Mouse (Mus musculus) hindbrain, postnatal 0 days (tissue): ENCODE measurements at regions not wholly inside any gene's neighbourhood (a gene's known extent, or its start where the extent isn't known, plus 50 kb on each side); places are given as distances from the start of the nearest gene placed in this dataset.

Experiments
- ATAC-seq: fragments of 200-750 bp; cut with Nextera tagmentation; 2 replicates; pipeline ENCODE4 v1.8.0; 2017; ENCODE audit warnings: mild to moderate bottlenecking, moderate TSS enrichment, moderate library complexity
- DNase-seq: peaks from one replicate; pipeline ENCODE4 v3.0.0-alpha.2; 2015; ENCODE audit warnings: low spot score
- H3K27ac ChIP-seq: fragments of 300-500 bp; sonication (generic); 2 replicates; pipeline ENCODE4 v1.5.1; 2014; ENCODE audit warnings: mild to moderate bottlenecking
- H3K27me3 ChIP-seq: fragments of 300-500 bp; sonication (generic); 2 replicates; pipeline ENCODE4 v1.6.1; 2014; ENCODE audit warnings: low read length, mixed read lengths; ENCODE audit not compliant: insufficient read depth
- H3K36me3 ChIP-seq: fragments of 300-500 bp; sonication (generic); 2 replicates; pipeline ENCODE4 v1.6.1; 2014; ENCODE audit warnings: low read length, mixed read lengths; ENCODE audit not compliant: insufficient read depth
- H3K4me1 ChIP-seq: fragments of 300-500 bp; sonication (generic); 2 replicates; pipeline ENCODE4 v1.6.1; 2014; ENCODE audit warnings: antibody characterized with exemption, low read length, mixed read lengths; ENCODE audit not compliant: insufficient read depth
- H3K4me2 ChIP-seq: fragments of 300-500 bp; sonication (generic); 2 replicates; pipeline ENCODE4 v1.6.1; 2014; ENCODE audit warnings: low read depth, mild to moderate bottlenecking, low read length, moderate library complexity, mixed read lengths
- H3K4me3 ChIP-seq: fragments of 300-500 bp; sonication (generic); 2 replicates; pipeline ENCODE4 v1.5.1; 2014; ENCODE audit warnings: low read length
- H3K9ac ChIP-seq: fragments of 300-500 bp; sonication (generic); replicated peaks from 2 replicates; pipeline ENCODE4 v1.6.1; 2014; ENCODE audit warnings: mild to moderate bottlenecking, low read length, moderate library complexity, mixed read lengths
- H3K9me3 ChIP-seq: fragments of 300-500 bp; sonication (generic); 2 replicates; pipeline ENCODE4 v1.6.1; 2016; ENCODE audit warnings: low read length, mixed read lengths
- CTCF ChIP-seq: IDR thresholded peaks from 2 replicates; pipeline ENCODE4 v1.5.1; 2016; ENCODE audit warnings: antibody characterized with exemption, control low read depth, low read depth
- WGBS: fragments of 180-500 bp; shearing (Covaris S2); extraction: QIAGEN DNeasy Blood & Tissue Kit; methylation state at CpG from one replicate; pipeline ENCODE4 v1.1.7; 2014; 5-methylcytosine and 5-hydroxymethylcytosine counted together

DNA sequence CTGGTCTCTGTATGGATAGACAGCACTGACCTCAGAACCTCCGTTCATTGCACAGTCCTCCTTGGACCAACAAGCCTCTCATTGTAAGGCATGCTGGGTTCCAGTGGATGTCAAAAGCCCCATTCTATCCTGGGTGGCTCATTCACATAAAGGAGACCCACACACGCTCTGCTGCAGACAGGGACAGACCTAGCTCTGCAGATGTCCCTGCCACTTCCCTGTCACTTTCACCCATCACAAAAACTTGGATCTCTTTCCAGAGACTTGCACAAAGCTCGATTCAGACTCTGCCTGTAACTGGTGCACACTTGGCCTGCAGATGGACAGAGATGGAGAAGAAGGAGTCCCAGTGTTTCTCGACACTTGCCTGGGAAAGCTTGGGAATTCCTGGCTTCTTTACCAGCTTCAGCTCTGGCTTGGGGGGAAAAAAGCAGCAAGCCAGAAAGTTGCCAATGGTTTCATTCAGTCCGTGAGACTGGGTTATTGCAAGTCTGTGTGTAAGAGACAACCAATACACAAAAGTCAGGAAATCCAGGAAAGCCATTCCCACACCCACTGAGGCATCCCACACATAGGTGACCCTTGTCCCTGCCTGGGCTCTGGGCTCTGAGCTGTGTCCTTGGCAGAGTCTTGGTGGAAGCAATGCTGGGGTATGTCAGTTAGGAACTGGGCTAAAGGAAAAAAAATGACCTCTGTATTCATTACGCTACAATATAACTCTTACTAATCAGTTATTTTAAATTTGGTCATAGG lies 136.1 kb upstream of the Car8 start:
- DNase-seq (peak; percentile 71), ATAC-seq (peak; percentile 92)
- peak overlapping the region; percentile 78 for H3K27ac ChIP-seq
- H3K36me3 ChIP-seq = no peaks in the 10 kb centered on the region
- H3K4me2 ChIP-seq = no peak overlapping the region
- no peak overlapping the region for H3K4me3 ChIP-seq
- H3K9ac ChIP-seq = no peak overlapping the region
- no peak for TF ChIP-seq CTCF
- no peaks in the 10 kb centered on the region for H3K9me3 ChIP-seq
- H3K27me3 ChIP-seq = no peaks in the 10 kb centered on the region
- H3K4me1 ChIP-seq = peaks cover 7% of the 10 kb centered on the region; the same call in 1 of the 2 replicates
- 64% methylated on average over 6 of the region's 6 CpGs for WGBS

DNA sequence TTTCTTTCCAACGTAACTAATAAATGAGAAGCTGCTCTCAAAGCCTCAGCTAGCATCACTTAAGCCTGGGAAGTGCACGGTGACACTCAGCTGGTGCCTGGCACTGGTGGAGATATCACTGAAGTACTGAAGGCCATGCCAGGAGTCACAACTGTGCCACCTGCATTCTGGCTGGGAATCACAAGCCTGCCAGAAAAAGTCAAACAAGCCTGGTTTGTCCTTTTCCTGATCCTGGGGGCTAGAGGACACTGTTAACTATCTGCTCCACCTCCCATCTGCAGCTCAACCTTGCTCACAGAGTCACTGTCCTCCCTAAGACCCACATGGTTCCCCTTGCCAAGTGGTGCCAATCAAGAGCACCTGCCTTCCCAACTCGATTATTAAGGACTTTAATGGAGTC lies 135.2 kb upstream of the Car8 start:
- Histone ChIP-seq H3K9me3 (no peaks in the 10 kb centered on the region), H3K36me3 (no peaks in the 10 kb centered on the region), H3K27ac (peak overlapping the region; percentile 78), H3K4me1 (peaks cover 7% of the 10 kb centered on the region; the same call in 1 of the 2 replicates), H3K27me3 (no peaks in the 10 kb centered on the region), H3K4me2 (no peak overlapping the region), H3K4me3 (no peak overlapping the region), H3K9ac (no peak overlapping the region)
- no peak for TF ChIP-seq CTCF
- peak; percentile 72 for DNase-seq
- WGBS = 39% methylated on average over 3 of the region's 3 CpGs
- ATAC-seq = peak; percentile 48

DNA sequence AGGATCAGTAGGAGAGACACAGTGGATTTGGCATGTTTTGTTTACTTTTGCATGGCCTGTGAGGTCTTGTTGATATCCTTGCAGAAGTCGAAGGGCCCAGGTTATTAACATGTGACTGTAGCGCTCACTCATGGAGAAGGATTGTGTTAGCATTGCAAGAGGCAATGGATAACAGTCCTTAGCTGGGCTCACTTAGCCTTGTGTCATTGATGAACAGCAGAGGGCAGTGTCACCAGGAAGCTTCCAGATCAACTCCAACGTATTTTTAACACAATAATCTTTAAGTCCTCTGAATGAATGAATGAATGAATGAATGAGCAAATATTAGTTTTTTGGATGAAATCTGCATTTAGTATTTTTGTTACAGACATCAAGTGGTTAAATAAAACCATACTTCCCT lies 133.2 kb upstream of the Car8 start:
- H3K9ac ChIP-seq = no peak overlapping the region
- no peak for ATAC-seq
- peak; percentile 62 for TF ChIP-seq CTCF
- H3K36me3 ChIP-seq = no peaks in the 10 kb centered on the region
- H3K4me2 ChIP-seq = no peak overlapping the region
- H3K4me3 ChIP-seq = no peak overlapping the region
- WGBS = 67% methylated on average over 3 of the region's 3 CpGs
- peak; percentile 46 for DNase-seq
- peaks cover 7% of the 10 kb centered on the region; the same call in 1 of the 2 replicates for H3K4me1 ChIP-seq
- no peaks in the 10 kb centered on the region for H3K27me3 ChIP-seq
- no peak overlapping the region for H3K27ac ChIP-seq
- no peaks in the 10 kb centered on the region for H3K9me3 ChIP-seq

DNA sequence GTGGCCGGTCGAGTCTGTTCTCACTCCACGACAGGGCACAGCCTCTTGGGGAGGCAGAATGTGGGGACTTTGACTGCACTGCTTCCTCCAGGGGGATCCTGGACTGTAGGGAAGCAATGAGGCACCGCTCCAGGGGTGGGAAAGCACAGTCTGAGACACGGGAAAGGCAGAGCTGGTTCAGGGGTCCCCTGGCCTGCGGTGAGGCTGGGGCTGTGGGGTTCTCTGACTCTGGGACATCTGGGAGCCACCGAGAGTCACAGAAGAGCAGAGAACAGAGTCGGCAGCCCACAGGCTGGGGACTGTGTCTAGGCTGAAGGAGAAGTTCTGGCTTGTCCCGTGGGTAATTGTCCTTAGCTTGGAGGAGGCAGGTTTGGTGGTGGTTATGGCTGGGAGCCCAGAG lies 131.9 kb upstream of the Car8 start:
- no peak for ATAC-seq
- no peak for TF ChIP-seq CTCF
- WGBS = 72% methylated on average over 9 of the region's 9 CpGs

DNA sequence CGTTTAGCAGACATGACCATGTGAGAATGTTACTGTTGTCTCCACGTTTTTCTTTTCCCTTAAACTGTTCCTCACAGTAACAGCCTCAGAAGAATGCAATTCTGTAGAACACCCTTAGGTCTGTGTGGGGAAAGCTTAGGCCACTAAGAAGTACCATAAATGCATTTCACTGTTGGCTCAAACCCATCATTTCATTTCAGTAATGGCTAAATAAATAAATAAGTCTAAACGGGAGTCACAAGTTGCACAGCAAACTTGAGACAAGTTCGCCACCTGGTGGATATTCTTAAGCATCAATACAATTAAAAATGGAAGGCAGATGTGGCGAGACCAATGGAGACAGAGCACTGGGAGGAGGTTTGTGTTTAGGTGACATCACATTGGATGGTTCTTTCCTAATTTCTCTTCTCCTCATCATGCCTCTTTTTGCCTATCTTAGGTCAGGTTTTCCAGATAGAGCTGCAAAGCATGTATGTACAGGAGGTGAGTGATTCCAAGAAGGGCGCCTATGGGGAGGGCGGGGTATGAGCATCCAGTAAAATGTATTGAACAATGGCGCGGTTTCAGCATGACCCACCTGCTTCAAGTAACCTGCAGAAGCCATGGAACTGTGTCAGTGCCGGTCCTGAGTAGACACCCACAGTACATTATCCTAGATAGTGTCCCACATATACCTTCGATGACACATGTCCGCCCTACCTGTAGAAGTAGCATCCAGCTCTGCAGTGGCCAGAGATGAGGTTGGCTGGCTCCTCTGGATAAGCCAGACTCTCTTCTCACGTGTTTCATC lies 128.8 kb upstream of the Car8 start:
- peak; percentile 86 for TF ChIP-seq CTCF
- Histone ChIP-seq H3K27ac (no peak overlapping the region), H3K4me1 (no peaks in the 10 kb centered on the region), H3K9me3 (no peaks in the 10 kb centered on the region), H3K36me3 (no peaks in the 10 kb centered on the region), H3K4me3 (no peak overlapping the region), H3K9ac (no peak overlapping the region), H3K4me2 (no peak overlapping the region), H3K27me3 (no peaks in the 10 kb centered on the region)
- ATAC-seq = peak; percentile 76
- 63% methylated on average over 13 of the region's 13 CpGs for WGBS
- DNase-seq = peak; percentile 92

More for the DNA sequence above, 131.9 kb upstream of the Car8 start:
- no peak for DNase-seq
- H3K9ac ChIP-seq = no peak overlapping the region
- no peak overlapping the region for H3K4me3 ChIP-seq
- no peaks in the 10 kb centered on the region for H3K9me3 ChIP-seq
- H3K36me3 ChIP-seq = no peaks in the 10 kb centered on the region
- H3K4me1 ChIP-seq = peaks cover 7% of the 10 kb centered on the region; the same call in 1 of the 2 replicates
- no peak overlapping the region for H3K4me2 ChIP-seq
- H3K27me3 ChIP-seq = no peaks in the 10 kb centered on the region
- no peak overlapping the region for H3K27ac ChIP-seq

DNA sequence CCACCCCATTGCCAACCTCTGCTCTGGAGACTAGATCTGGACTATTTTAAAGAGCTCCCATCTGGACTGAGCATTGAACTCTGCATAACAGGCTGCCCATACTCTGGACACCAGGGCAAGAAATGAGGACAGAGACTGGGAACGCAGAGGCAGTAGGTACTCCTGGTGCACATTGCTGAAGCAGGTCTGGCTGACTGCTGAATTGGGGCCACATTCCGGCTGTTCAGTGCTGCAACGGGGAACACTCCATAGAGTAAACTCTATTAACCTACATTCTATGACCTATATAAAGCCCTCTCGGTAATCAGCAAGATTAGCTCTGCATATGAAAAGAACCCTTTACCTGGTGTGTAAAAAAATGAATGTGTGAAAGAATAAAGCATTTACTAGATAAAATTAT lies 128.1 kb upstream of the Car8 start:
- no peaks in the 10 kb centered on the region for H3K4me1 ChIP-seq
- no peaks in the 10 kb centered on the region for H3K9me3 ChIP-seq
- H3K36me3 ChIP-seq = no peaks in the 10 kb centered on the region
- H3K4me3 ChIP-seq = no peak overlapping the region
- H3K9ac ChIP-seq = no peak overlapping the region
- H3K27me3 ChIP-seq = no peaks in the 10 kb centered on the region
- H3K27ac ChIP-seq = no peak overlapping the region
- no peak overlapping the region for H3K4me2 ChIP-seq
- ATAC-seq (0 out of 2 replicates have a peak, but pooled peaks have one; percentile 28), DNase-seq (no peak)
- WGBS = 70% methylated on average over 4 of the region's 4 CpGs
- no peak for TF ChIP-seq CTCF

DNA sequence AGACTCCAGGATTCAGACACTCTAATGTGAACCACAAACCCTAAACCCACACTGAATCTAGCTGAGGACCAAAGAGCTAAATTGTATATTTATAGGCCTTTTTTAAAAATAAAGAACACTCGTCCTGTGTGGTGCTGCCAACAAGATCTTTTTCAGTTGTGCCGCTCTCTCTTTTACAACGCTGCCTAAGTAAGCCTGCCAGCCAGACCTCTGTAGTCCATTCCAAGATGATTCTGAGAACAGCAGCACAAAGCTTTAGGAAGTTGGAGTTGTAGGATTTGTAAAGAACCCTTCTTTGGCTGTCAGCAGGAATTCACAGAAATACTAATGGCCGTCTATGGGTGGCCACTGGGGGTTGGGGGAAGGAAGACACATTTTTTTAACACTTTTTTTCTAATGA lies 123.6 kb upstream of the Car8 start:
- ATAC-seq (no peak), DNase-seq (no peak)
- Histone ChIP-seq H3K4me2 (no peak overlapping the region), H3K9ac (no peak overlapping the region), H3K9me3 (no peaks in the 10 kb centered on the region), H3K36me3 (no peaks in the 10 kb centered on the region), H3K4me1 (no peaks in the 10 kb centered on the region), H3K4me3 (no peak overlapping the region), H3K27me3 (no peaks in the 10 kb centered on the region), H3K27ac (no peak overlapping the region)
- no peak for TF ChIP-seq CTCF
- WGBS = 52% methylated on average over 4 of the region's 4 CpGs
